Mouse (Mus musculus) CH12.LX (cell line): ENCODE measurements around the gene Tmem19.

ENCODE experiments used
- CTCF ChIP-seq, 2 experiments: IDR thresholded peaks in 1 of 2; conservative IDR thresholded peaks in 1 of 2; 2 replicates each; pipeline ENCODE4 v1.5.1; 2011 to 2012; ENCODE audit warnings: low read depth in 2 of 2, low read length in 2 of 2, improper control_type of control experiment in 1 of 2, inconsistent platforms in 1 of 2, mild to moderate bottlenecking in 1 of 2, moderate library complexity in 1 of 2
- ELF1 ChIP-seq: IDR thresholded peaks from 2 replicates; pipeline ENCODE4 v1.6.1; 2014; ENCODE audit warnings: low read depth, mild to moderate bottlenecking, inconsistent platforms, low read length, improper control_type of control experiment
- EP300 ChIP-seq: IDR thresholded peaks from 2 replicates; pipeline ENCODE4 v1.6.1; 2011; ENCODE audit warnings: low read length, improper control_type of control experiment
- IRF4 ChIP-seq: IDR thresholded peaks from 2 replicates; pipeline ENCODE4 v1.6.1; 2014; ENCODE audit warnings: low read depth, mild to moderate bottlenecking, inconsistent platforms, low read length, improper control_type of control experiment
- MAX ChIP-seq: IDR thresholded peaks from 2 replicates; pipeline ENCODE4 v1.6.1; 2011; ENCODE audit warnings: low read length, improper control_type of control experiment
- MXI1 ChIP-seq: IDR thresholded peaks from 2 replicates; pipeline ENCODE4 v1.6.1; 2011; ENCODE audit warnings: mild to moderate bottlenecking, low read depth, low read length, improper control_type of control experiment
- POLR2A ChIP-seq: IDR thresholded peaks from 2 replicates; pipeline ENCODE4 v1.6.1; 2011; ENCODE audit warnings: low read depth, mild to moderate bottlenecking, improper control_type of control experiment, low read length
- RAD21 ChIP-seq: IDR thresholded peaks from 2 replicates; pipeline ENCODE4 v1.6.1; 2011; ENCODE audit warnings: low read depth, mild to moderate bottlenecking, low read length, improper control_type of control experiment, moderate library complexity
- RCOR1 ChIP-seq: conservative IDR thresholded peaks from 2 replicates; pipeline ENCODE4 v1.6.1; 2012; ENCODE audit warnings: low read depth, mild to moderate bottlenecking, inconsistent platforms, low read length, improper control_type of control experiment
- SIN3A ChIP-seq: IDR thresholded peaks from 2 replicates; pipeline ENCODE4 v1.6.1; 2012; ENCODE audit warnings: low read length, improper control_type of control experiment, inconsistent platforms
- SMC3 ChIP-seq: IDR thresholded peaks from 2 replicates; pipeline ENCODE4 v1.6.1; 2011; ENCODE audit warnings: low read depth, low read length, improper control_type of control experiment
- TBP ChIP-seq: conservative IDR thresholded peaks from 2 replicates; pipeline ENCODE4 v1.6.1; 2011; ENCODE audit warnings: low read depth, low read length, improper control_type of control experiment
- TCF12 ChIP-seq: IDR thresholded peaks from 2 replicates; pipeline ENCODE4 v1.6.1; 2014; ENCODE audit warnings: low read depth, mild to moderate bottlenecking, inconsistent platforms, low read length, improper control_type of control experiment
- USF1 ChIP-seq: IDR thresholded peaks from 2 replicates; pipeline ENCODE4 v1.6.1; 2014; ENCODE audit warnings: low read depth, mild to moderate bottlenecking, inconsistent platforms, low read length, improper control_type of control experiment

DNA sequence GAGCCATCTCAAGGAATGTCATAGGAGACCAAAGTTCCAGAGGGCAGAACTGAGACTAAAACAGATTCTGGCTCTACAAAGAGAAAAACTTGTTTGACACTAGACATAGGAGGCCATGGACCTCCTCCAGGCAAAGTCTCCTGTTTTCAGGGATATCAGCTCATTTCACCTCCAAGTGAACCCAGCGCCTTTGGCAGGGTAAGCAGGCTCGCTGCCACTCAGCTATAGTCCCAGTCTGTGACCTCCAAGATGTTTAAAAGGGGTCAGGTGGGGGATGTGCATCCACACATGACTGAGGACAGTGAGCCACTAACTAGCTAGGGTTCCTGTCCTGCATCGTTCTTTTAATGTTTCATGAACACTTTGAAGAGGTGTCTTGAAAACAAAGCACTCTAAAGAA, 49.6 kb downstream of the Tmem19 start:
- TF ChIP-seq CTCF (conservative IDR thresholded peaks at IDR 0.05 in 1 of 2, IDR thresholded peaks at IDR 0.05 in 1 of 2; ENCODE audit: low read depth in 2 of 2, low read length in 2 of 2) (no peak), ELF1 (no peak), MAX (no peak), RCOR1 (no peak), POLR2A (no peak), SMC3 (no peak), TCF12 (no peak), MXI1 (no peak), TBP (no peak), RAD21 (no peak), EP300 (no peak), IRF4 (no peak), USF1 (no peak), SIN3A (no peak)
